ENCODE assay signal across 37 mouse cellular contexts in genomic region chr19:60461476-60461875, GRCm38 (mm10). TPM values are rescaled to one million over a fixed set of nuclear protein-coding genes. Genes with fewer than 3 reads are reported as not detected.
"Had no signal": no experiment of that assay in that cellular context is flagged by ENCODE, and none has a peak within 500 bp of the region (broad histone marks: within the 10 kb centered on the region; RNA-seq: fewer than 3 reads in every experiment).

No protein-coding gene starts in this region.

- H3K27ac ChIP-seq: heart, embryonic 10.5 days; hindbrain, embryonic 14.5 days; kidney, embryonic 15.5 days; kidney, postnatal 0 days; left cerebral cortex, adult 2 months; limb, embryonic 13.5 days; limb, embryonic 15.5 days; liver, embryonic 12.5 days; liver, embryonic 14.5 days had no signal

- H3K9me3 ChIP-seq: heart, embryonic 10.5 days; heart, embryonic 12.5 days; kidney, embryonic 15.5 days; limb, embryonic 13.5 days; limb, embryonic 15.5 days; liver, embryonic 12.5 days had no signal

- H3K36me3 ChIP-seq: heart, embryonic 10.5 days; heart, embryonic 12.5 days; kidney, embryonic 15.5 days; limb, embryonic 13.5 days; limb, embryonic 15.5 days; liver, embryonic 12.5 days had no signal

- H3K4me3 ChIP-seq: heart, embryonic 10.5 days; heart, embryonic 12.5 days; kidney, embryonic 15.5 days; left cerebral cortex, adult 2 months; limb, embryonic 13.5 days; limb, embryonic 15.5 days; liver, embryonic 12.5 days had no signal

- DNase-seq: gastrocnemius, postnatal 14 days; gastrocnemius, postnatal 36 days; heart, adult 18-20 months; heart, postnatal 10 days; heart, postnatal 36 days; kidney, adult 11 months; kidney, adult 2 months; kidney, adult 9 months; kidney, postnatal 14 days; kidney, postnatal 36 days; layer of hippocampus, adult 9-11 months; layer of hippocampus, postnatal 36 days had no signal

- H3K4me2 ChIP-seq: heart, embryonic 12.5 days; hindbrain, embryonic 14.5 days; kidney, embryonic 15.5 days; limb, embryonic 13.5 days; limb, embryonic 15.5 days; liver, embryonic 12.5 days had no signal

- H3K9ac ChIP-seq: heart, embryonic 12.5 days; hindbrain, embryonic 14.5 days; kidney, embryonic 15.5 days; limb, embryonic 13.5 days; limb, embryonic 15.5 days; liver, embryonic 12.5 days; liver, embryonic 14.5 days had no signal

- ATAC-seq: hindbrain, embryonic 16.5 days; intestine, embryonic 16.5 days; liver, embryonic 12.5 days had no signal

- H3K4me1 ChIP-seq: heart, embryonic 10.5 days; liver, embryonic 12.5 days had no signal

RNA-seq across cellular contexts. Expression of gene Prlhr, which starts 6.6 kb away (rescaled TPM):
- total RNA-seq: gastrocnemius, adult 18-20 months; gastrocnemius, adult 8-10 months; gastrocnemius, postnatal 14 days; gastrocnemius, postnatal 36 days; heart, adult 18-20 months; heart, adult 8-10 months; heart, postnatal 10 days; heart, postnatal 36 days; hematopoietic stem cell, adult 5-6 weeks; layer of hippocampus, postnatal 36 days; left cerebral cortex, adult 2 months; left cerebral cortex, postnatal 36 days; liver, adult 2 months had no signal
- polyA plus RNA-seq: gonadal fat pad, adult 2 months; heart, embryonic 10.5 days; heart, embryonic 12.5 days; heart, embryonic 14.5 days; heart, embryonic 16.5 days; hindbrain, embryonic 11.5 days; intestine, embryonic 14.5 days; intestine, embryonic 16.5 days; kidney, postnatal 0 days; large intestine, adult 2 months; limb, embryonic 11.5 days; limb, embryonic 13.5 days; limb, embryonic 15.5 days; liver, adult 2 months; liver, embryonic 12.5 days; liver, embryonic 14.5 days had no signal
